Mouse (Mus musculus): ENCODE measurements around the gene Gpam. TPM values are rescaled to one million over a fixed set of nuclear protein-coding genes. Genes with fewer than 3 reads are reported as not detected.

Gpam gene
- total and polyA plus RNA-seq, 3 experiments: 8.8 to 12.5 (median 12.3) TPM

DNA sequence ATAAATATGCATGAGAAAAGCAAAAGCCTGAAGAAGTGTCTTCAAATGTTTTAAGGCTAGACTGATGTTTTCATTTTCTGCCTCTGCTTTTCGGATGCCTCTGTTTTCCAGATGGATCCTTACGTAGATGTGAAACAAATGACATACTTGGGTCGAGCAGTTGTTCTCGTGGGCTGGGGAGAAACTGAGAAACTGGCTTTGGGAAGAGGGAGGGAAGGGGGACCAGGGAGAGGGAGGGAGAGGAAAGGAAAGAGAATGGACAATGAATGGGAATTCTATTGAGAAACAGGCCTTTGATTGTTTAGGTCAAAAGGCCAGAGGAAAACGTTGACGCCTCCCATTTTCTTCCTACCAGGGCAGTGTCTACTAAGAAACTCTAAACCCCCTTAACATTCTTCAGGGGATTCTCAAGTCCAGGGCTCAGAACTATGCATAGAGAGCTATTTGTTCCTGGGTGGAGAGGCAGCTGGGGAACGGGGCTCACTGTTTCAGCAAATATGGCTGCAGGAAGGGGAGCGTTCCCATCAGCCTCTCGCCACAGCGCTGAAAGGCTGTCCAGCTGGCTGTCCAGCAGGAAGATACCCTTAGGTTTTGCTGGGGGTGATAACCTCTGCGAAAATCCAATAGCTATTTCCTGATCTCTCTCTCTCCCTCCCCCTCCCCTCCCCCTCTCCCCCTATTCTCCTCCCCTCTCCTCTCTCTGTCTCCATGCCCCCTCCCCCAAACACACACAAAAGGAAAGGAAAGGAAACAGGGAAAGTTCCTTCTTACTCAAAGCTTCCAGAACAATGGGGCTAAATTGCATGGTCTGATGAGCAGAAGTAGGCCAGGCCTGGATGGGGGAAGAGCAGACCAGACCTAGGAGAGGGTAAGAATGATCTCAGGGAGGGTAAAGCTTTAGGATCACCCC, 16.6 kb upstream of the Gpam start:
- Histone ChIP-seq H3K27ac (ENCODE audit: insufficient read depth, low read depth) (no peak overlapping the region), H3K9me3 (replicated peaks; ENCODE audit: low read length) (no peaks in the 10 kb centered on the region), H3K4me3 (replicated peaks in 1 of 3; ENCODE audit: low read depth in 2 of 3, low read length in 2 of 3, poor library complexity in 1 of 3) (no peak overlapping the region), H3K4me1 (ENCODE audit: control insufficient read depth in 1 of 2, insufficient read depth in 2 of 2) (peaks cover 0 to 31% of the 10 kb centered on the region in 2 experiments; a peak in 2 of 4 replicates), H3K36me3 (replicated peaks in 1 of 2; ENCODE audit: control insufficient read depth in 1 of 2, insufficient read depth in 1 of 2, low read length in 1 of 2) (no peaks in the 10 kb centered on the region), H3K27me3 (replicated peaks) (no peaks in the 10 kb centered on the region), H3K4me2 (ENCODE audit: insufficient read depth, low read depth, poor library complexity, severe bottlenecking) (no peak overlapping the region), H3K79me2 (replicated peaks; ENCODE audit: control insufficient read depth, extremely low read depth, insufficient read depth, poor library complexity, severe bottlenecking) (no peaks in the 10 kb centered on the region), H3K9ac (ENCODE audit: insufficient read depth, low read depth) (no peak overlapping the region)
- in situ Hi-C loops (cut with MboI; ENCODE audit: low pct_ligation_motif_present, low pct_unique_long_range_greater_than_20kb, low sequenced_read_pairs): no loop called here
- DNase-seq (ENCODE audit: extremely low read depth): no peak
- dilution Hi-C loops (cut with MboI; ENCODE audit: extremely low pct_ligation_motif_present, extremely low pct_unique_long_range_greater_than_20kb, low sequenced_read_pairs): no loop called here
- TF ChIP-seq MAX (IDR thresholded peaks at IDR 0.05; ENCODE audit: low read length): no peak
- no peak for TF ChIP-seq MAZ (IDR thresholded peaks at IDR 0.05; ENCODE audit: low read depth, low read length)
- no peak for TF ChIP-seq HCFC1 (IDR thresholded peaks at IDR 0.05; ENCODE audit: low read depth, low read length)
- no peak for TF ChIP-seq ZC3H11A (IDR thresholded peaks at IDR 0.05; ENCODE audit: low read depth, low read length)
- no peak for TF ChIP-seq ZNF384 (IDR thresholded peaks at IDR 0.05; ENCODE audit: low read depth, low read length)
- TF ChIP-seq MAFK (IDR thresholded peaks at IDR 0.05; ENCODE audit: insufficient replicate concordance, low read length): no peak
- TF ChIP-seq ELF1 (IDR thresholded peaks at IDR 0.05; ENCODE audit: low read depth, low read length): no peak
- TF ChIP-seq EP300 (IDR thresholded peaks at IDR 0.05; ENCODE audit: low read length): no peak
- TF ChIP-seq KAT2A (IDR thresholded peaks at IDR 0.05; ENCODE audit: insufficient replicate concordance, low read length): no peak
- TF ChIP-seq ZMIZ1 (IDR thresholded peaks at IDR 0.05; ENCODE audit: low read depth, low read length): no peak
- no peak for TF ChIP-seq TBP (conservative IDR thresholded peaks at IDR 0.05; ENCODE audit: low read depth, low read length)
- no peak for TF ChIP-seq NRF1 (IDR thresholded peaks at IDR 0.05; ENCODE audit: low read depth, low read length)
- TF ChIP-seq CHD1 (IDR thresholded peaks at IDR 0.05; ENCODE audit: low read depth, low read length): no peak
- no peak for TF ChIP-seq E2F4 (IDR thresholded peaks at IDR 0.05; ENCODE audit: insufficient replicate concordance, low read depth, low read length)
- TF ChIP-seq POLR2AphosphoS2 (IDR thresholded peaks at IDR 0.05; ENCODE audit: low read depth, low read length): no peak
- no peak for TF ChIP-seq BHLHE40 (IDR thresholded peaks at IDR 0.05; ENCODE audit: low read depth, low read length)

DNA sequence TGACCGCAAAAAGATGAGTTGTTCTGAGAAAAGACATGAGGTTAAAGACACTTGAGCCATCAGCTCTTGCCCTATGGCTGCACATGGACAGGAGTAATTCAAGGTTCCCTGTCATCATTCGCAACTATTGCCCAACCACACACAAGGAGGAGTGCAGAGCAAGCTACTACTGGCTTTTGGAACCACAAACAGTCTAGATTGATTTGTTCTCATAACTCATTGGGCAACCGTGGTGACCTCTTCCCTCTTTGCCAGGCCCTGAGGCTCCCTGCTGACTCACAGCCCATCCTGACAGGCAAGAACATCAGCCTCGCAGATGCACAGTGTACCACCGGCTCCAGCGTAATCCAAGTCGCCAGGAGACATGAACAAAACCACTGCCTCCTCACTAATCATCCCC, 12.3 kb upstream of the Gpam start:
- peaks cover 0 to 39% of the 10 kb centered on the region in 2 experiments; a peak in 2 of 4 replicates for H3K4me1 ChIP-seq (ENCODE audit: control insufficient read depth in 1 of 2, insufficient read depth in 2 of 2)
- no peak overlapping the region for H3K4me3 ChIP-seq (replicated peaks in 1 of 3; ENCODE audit: low read depth in 2 of 3, low read length in 2 of 3, poor library complexity in 1 of 3)
- TF ChIP-seq IRF4 (IDR thresholded peaks at IDR 0.05; ENCODE audit: low read depth, low read length): peak; percentile 46; the same call in 1 of the 2 replicates
- TF ChIP-seq ETS1 (conservative IDR thresholded peaks at IDR 0.05; ENCODE audit: low read depth, low read length): no peak
- TF ChIP-seq BHLHE40 (IDR thresholded peaks at IDR 0.05; ENCODE audit: low read depth, low read length): 0 out of 2 replicates have a peak, but pooled peaks have one; percentile 36
- peak; percentile 51; the same call in 1 of the 2 replicates for TF ChIP-seq EP300 (IDR thresholded peaks at IDR 0.05; ENCODE audit: low read length)
- TF ChIP-seq SMC3 (IDR thresholded peaks at IDR 0.05; ENCODE audit: low read depth, low read length): no peak
- TF ChIP-seq SIN3A (IDR thresholded peaks at IDR 0.05; ENCODE audit: low read length): no peak
- TF ChIP-seq MAFK (IDR thresholded peaks at IDR 0.05; ENCODE audit: insufficient replicate concordance, low read length): 0 out of 2 replicates have a peak, but pooled peaks have one; percentile 7
- no peak for TF ChIP-seq MXI1 (IDR thresholded peaks at IDR 0.05; ENCODE audit: low read depth, low read length)
- DNase-seq (ENCODE audit: extremely low read depth): peak; percentile 37
- H3K9me3 ChIP-seq (replicated peaks; ENCODE audit: low read length): no peaks in the 10 kb centered on the region
- H3K36me3 ChIP-seq (replicated peaks in 1 of 2; ENCODE audit: control insufficient read depth in 1 of 2, insufficient read depth in 1 of 2, low read length in 1 of 2): no peaks in the 10 kb centered on the region
- H3K4me2 ChIP-seq (ENCODE audit: insufficient read depth, low read depth, poor library complexity, severe bottlenecking): no peak overlapping the region
- in situ Hi-C loops (cut with MboI; ENCODE audit: low pct_ligation_motif_present, low pct_unique_long_range_greater_than_20kb, low sequenced_read_pairs) (loop anchor here (5.0 kb wide), 1 partner anchor 37 kb away; no protein-coding TSS in a partner anchor), dilution Hi-C loops (cut with MboI; ENCODE audit: extremely low pct_ligation_motif_present, extremely low pct_unique_long_range_greater_than_20kb, low sequenced_read_pairs) (no loop called here)
- no peaks in the 10 kb centered on the region for H3K79me2 ChIP-seq (replicated peaks; ENCODE audit: control insufficient read depth, extremely low read depth, insufficient read depth, poor library complexity, severe bottlenecking)
- H3K27me3 ChIP-seq (replicated peaks): no peaks in the 10 kb centered on the region
- H3K9ac ChIP-seq (ENCODE audit: insufficient read depth, low read depth): no peak overlapping the region
- no peak overlapping the region for H3K27ac ChIP-seq (ENCODE audit: insufficient read depth, low read depth)
